Mouse (Mus musculus) C2C12 (cell line): ENCODE measurements at regions not wholly inside any gene's neighbourhood (a gene's known extent, or its start where the extent isn't known, plus 50 kb on each side); places are given as distances from the start of the nearest gene placed in this dataset.

Source experiments
- H3K27me3 ChIP-seq: one replicate; pipeline ENCODE4 v1.6.1; 2011; ENCODE audit not compliant: control insufficient read depth, insufficient read depth, insufficient read length
- H3K36me3 ChIP-seq: one replicate; pipeline ENCODE4 v1.6.1; 2011; ENCODE audit not compliant: control insufficient read depth, insufficient read depth
- H3K4me3 ChIP-seq: one replicate; pipeline ENCODE4 v1.5.1; 2011; ENCODE audit warnings: mild to moderate bottlenecking, control low read depth; ENCODE audit not compliant: poor library complexity, insufficient read depth, severe bottlenecking
- H3K79me2 ChIP-seq: one replicate; pipeline ENCODE4 v1.6.1; 2011; ENCODE audit not compliant: control insufficient read depth, insufficient read depth
- H3K79me3 ChIP-seq: one replicate; pipeline ENCODE4 v1.6.1; 2011; ENCODE audit warnings: low read depth, control low read depth
- H3ac ChIP-seq: one replicate; pipeline ENCODE3; 2011; ENCODE audit warnings: low read depth; ENCODE audit not compliant: control insufficient read depth, insufficient read length
- CEBPB ChIP-seq: IDR thresholded peaks from one replicate; pipeline ENCODE4 v1.6.1; 2011; ENCODE audit warnings: low read depth, mild to moderate bottlenecking, control low read depth, moderate library complexity
- CTCF ChIP-seq: IDR thresholded peaks from one replicate; pipeline ENCODE4 v1.5.1; 2011; ENCODE audit not compliant: control insufficient read depth, insufficient read depth, insufficient read length
- FOSL1 ChIP-seq: IDR thresholded peaks from one replicate; pipeline ENCODE4 v1.8.0; 2011; ENCODE audit warnings: mild to moderate bottlenecking, low read length; ENCODE audit not compliant: poor library complexity, insufficient read depth, severe bottlenecking
- MAX ChIP-seq: IDR thresholded peaks from one replicate; pipeline ENCODE4 v1.6.1; 2011; ENCODE audit warnings: mild to moderate bottlenecking, control low read depth
- MYOD1 ChIP-seq: IDR thresholded peaks from one replicate; pipeline ENCODE4 v1.6.1; 2011; ENCODE audit warnings: low read depth; ENCODE audit not compliant: control insufficient read depth, insufficient read length
- MYOG ChIP-seq: IDR thresholded peaks from one replicate; pipeline ENCODE4 v1.6.1; 2011; ENCODE audit not compliant: control insufficient read depth, insufficient read length; ENCODE audit errors: extremely low read depth
- USF1 ChIP-seq: IDR thresholded peaks from one replicate; pipeline ENCODE4 v1.6.1; 2011; ENCODE audit warnings: low read depth, mild to moderate bottlenecking, control low read depth, moderate library complexity

GRCm38 (mm10) chr10:97389647-97390590, 89.5 kb upstream of the Dcn start:
- no peak for TF ChIP-seq CEBPB
- no peak for TF ChIP-seq MYOG
- no peak for TF ChIP-seq FOSL1
- TF ChIP-seq MAX, result no peak
- no peak for TF ChIP-seq CTCF
- no peak for TF ChIP-seq MYOD1
- no peak for TF ChIP-seq USF1

GRCm38 (mm10) chr10:97397062-97397771, 82.2 kb upstream of the Dcn start:
- TF ChIP-seq MAX (no peak), CEBPB (no peak), USF1 (no peak), FOSL1 (no peak), CTCF (no peak), MYOG (no peak), MYOD1 (no peak)
- H3K36me3 ChIP-seq, result no peaks in the 10 kb centered on the region

More at GRCm38 (mm10) chr10:97389647-97390590, 89.5 kb upstream of the Dcn start:
- Histone ChIP-seq H3K36me3 (no peaks in the 10 kb centered on the region), H3K27me3 (no peaks in the 10 kb centered on the region), H3K4me3 (no peak overlapping the region), H3K79me3 (no peaks in the 10 kb centered on the region), H3K79me2 (no peaks in the 10 kb centered on the region), H3ac (no peak overlapping the region)

GRCm38 (mm10) chr10:97397896-97398295, 81.5 kb upstream of the Dcn start:
- no peak overlapping the region for H3K4me3 ChIP-seq
- H3K79me2 ChIP-seq, result no peaks in the 10 kb centered on the region
- no peaks in the 10 kb centered on the region for H3K79me3 ChIP-seq
- H3K36me3 ChIP-seq, result no peaks in the 10 kb centered on the region
- no peaks in the 10 kb centered on the region for H3K27me3 ChIP-seq
- no peak for TF ChIP-seq MYOG
- TF ChIP-seq FOSL1, result no peak
- TF ChIP-seq USF1, result no peak
- TF ChIP-seq MAX, result no peak
- no peak for TF ChIP-seq CEBPB
- no peak for TF ChIP-seq CTCF
- no peak for TF ChIP-seq MYOD1
- no peak overlapping the region for H3ac ChIP-seq

More at GRCm38 (mm10) chr10:97397062-97397771, 82.2 kb upstream of the Dcn start:
- no peaks in the 10 kb centered on the region for H3K79me2 ChIP-seq
- H3K4me3 ChIP-seq, result no peak overlapping the region
- no peak overlapping the region for H3ac ChIP-seq
- H3K79me3 ChIP-seq, result no peaks in the 10 kb centered on the region
- no peaks in the 10 kb centered on the region for H3K27me3 ChIP-seq

- Histone ChIP-seq H3ac (no peak overlapping the region), H3K79me3 (no peaks in the 10 kb centered on the region), H3K27me3 (no peaks in the 10 kb centered on the region), H3K79me2 (no peaks in the 10 kb centered on the region), H3K4me3 (no peak overlapping the region), H3K36me3 (no peaks in the 10 kb centered on the region)
- TF ChIP-seq USF1 (no peak), CEBPB (no peak), FOSL1 (no peak), CTCF (no peak), MYOG (no peak), MYOD1 (no peak), MAX (no peak)
Observed at GRCm38 (mm10) chr10:97402524-97402923, 76.9 kb upstream of the Dcn start.

- TF ChIP-seq FOSL1 (no peak), MYOG (no peak), MAX (no peak), MYOD1 (no peak)
- Histone ChIP-seq H3K36me3 (no peaks in the 10 kb centered on the region), H3K27me3 (no peaks in the 10 kb centered on the region), H3ac (no peak overlapping the region), H3K79me3 (no peaks in the 10 kb centered on the region), H3K79me2 (no peaks in the 10 kb centered on the region), H3K4me3 (no peak overlapping the region)
Observed at GRCm38 (mm10) chr10:97404076-97404787, 75.2 kb upstream of the Dcn start.

GRCm38 (mm10) chr10:97409181-97409581, 70.2 kb upstream of the Dcn start:
- TF ChIP-seq CEBPB (peak; percentile 28), MYOG (no peak)
- Histone ChIP-seq H3ac (no peak overlapping the region), H3K36me3 (no peaks in the 10 kb centered on the region), H3K27me3 (no peaks in the 10 kb centered on the region), H3K79me3 (no peaks in the 10 kb centered on the region), H3K4me3 (no peak overlapping the region), H3K79me2 (no peaks in the 10 kb centered on the region)
